Mouse (Mus musculus): ENCODE results near the gene Grid1.

GRCm38 (mm10) chr14:34884611-34885010 lies 64.7 kb downstream of the Grid1 start:
- TF ChIP-seq CTCF (IDR thresholded peaks at IDR 0.05; ENCODE audit: borderline replicate concordance, control insufficient read depth, extremely low read depth, insufficient read depth, low read length, poor library complexity) = no peak
- TF ChIP-seq POLR2A (IDR thresholded peaks at IDR 0.05; ENCODE audit: control insufficient read depth, extremely low read depth, insufficient read depth, low read length, poor library complexity) = no peak
